Mouse (Mus musculus) liver, embryonic 12.5 days (tissue): ENCODE measurements around the gene Slc35f4. TPM values are rescaled to one million over a fixed set of nuclear protein-coding genes. Genes with fewer than 3 reads are reported as not detected.

Experiments
- ATAC-seq: fragments of 200-750 bp; cut with Nextera tagmentation; 2 replicates; pipeline ENCODE4 v1.8.0; 2017; ENCODE audit warnings: moderate number of reproducible peaks, mild to moderate bottlenecking, moderate library complexity
- H3K27ac ChIP-seq: fragments of 300-500 bp; sonication (generic); 2 replicates; pipeline ENCODE4 v1.5.1; 2016; ENCODE audit warnings: mild to moderate bottlenecking
- H3K27me3 ChIP-seq: fragments of 300-500 bp; sonication (generic); replicated peaks from 2 replicates; pipeline ENCODE4 v1.6.1; 2016; ENCODE audit warnings: mild to moderate bottlenecking, moderate library complexity
- H3K36me3 ChIP-seq: fragments of 300-500 bp; sonication (generic); 2 replicates; pipeline ENCODE4 v1.6.1; 2016; ENCODE audit warnings: mild to moderate bottlenecking, moderate library complexity
- H3K4me1 ChIP-seq: fragments of 300-500 bp; sonication (generic); 2 replicates; pipeline ENCODE4 v1.6.1; 2016
- H3K4me2 ChIP-seq: fragments of 300-500 bp; sonication (generic); 2 replicates; pipeline ENCODE4 v1.6.1; 2016; ENCODE audit warnings: mild to moderate bottlenecking, moderate library complexity
- H3K4me3 ChIP-seq: fragments of 300-500 bp; sonication (generic); 2 replicates; pipeline ENCODE4 v1.5.1; 2016; ENCODE audit warnings: mild to moderate bottlenecking, moderate library complexity
- H3K9ac ChIP-seq: fragments of 300-500 bp; sonication (generic); 2 replicates; pipeline ENCODE4 v1.6.1; 2016; ENCODE audit warnings: mild to moderate bottlenecking, moderate library complexity
- H3K9me3 ChIP-seq: fragments of 300-500 bp; sonication (generic); replicated peaks from 2 replicates; pipeline ENCODE4 v1.6.1; 2016; ENCODE audit warnings: mild to moderate bottlenecking, moderate library complexity
- WGBS: fragments of 180-500 bp; shearing (Covaris S2); methylation state at CpG from one replicate; pipeline ENCODE4 v1.1.7; 2016; ENCODE audit not compliant: insufficient replicate concordance; 5-methylcytosine and 5-hydroxymethylcytosine counted together
- polyA plus RNA-seq: library from polyadenylated mRNA; unstranded; fragments of >200 nt; fragmentation: Nextera tagmentation; extraction: Ambion mirVana; gene quantifications from 2 replicates; pipeline ENCODE4 v1.2.1, GENCODE M21; 2016

The Slc35f4 gene
- polyA plus RNA-seq, 1 experiment from 2014 or later: 0.10 TPM

GRCm38 (mm10) chr14:49461761-49462160 lies 64.1 kb downstream of the Slc35f4 start:
- no peak overlapping the region for H3K4me2 ChIP-seq
- no peaks in the 10 kb centered on the region for H3K36me3 ChIP-seq
- no peak for ATAC-seq
- no peaks in the 10 kb centered on the region for H3K9me3 ChIP-seq
- H3K4me3 ChIP-seq: no peak overlapping the region
- H3K4me1 ChIP-seq: no peaks in the 10 kb centered on the region
- WGBS: 49% methylated on average over 2 of the region's 2 CpGs
- no peak overlapping the region for H3K27ac ChIP-seq
- no peaks in the 10 kb centered on the region for H3K27me3 ChIP-seq
- H3K9ac ChIP-seq: no peak overlapping the region

GRCm38 (mm10) chr14:49460799-49461198 lies 65.0 kb downstream of the Slc35f4 start:
- no peaks in the 10 kb centered on the region for H3K27me3 ChIP-seq
- ATAC-seq: no peak
- no peaks in the 10 kb centered on the region for H3K36me3 ChIP-seq
- H3K27ac ChIP-seq: no peak overlapping the region
- 48% methylated on average over 3 of the region's 3 CpGs for WGBS
- H3K4me2 ChIP-seq: no peak overlapping the region
- no peaks in the 10 kb centered on the region for H3K9me3 ChIP-seq
- H3K9ac ChIP-seq: no peak overlapping the region
- no peak overlapping the region for H3K4me3 ChIP-seq
- H3K4me1 ChIP-seq: no peaks in the 10 kb centered on the region

- no peaks in the 10 kb centered on the region for H3K9me3 ChIP-seq
- WGBS: 71% methylated on average over 6 of the region's 6 CpGs
- H3K27ac ChIP-seq: no peak overlapping the region
- no peaks in the 10 kb centered on the region for H3K4me1 ChIP-seq
- no peak overlapping the region for H3K9ac ChIP-seq
- H3K36me3 ChIP-seq: no peaks in the 10 kb centered on the region
- H3K27me3 ChIP-seq: no peaks in the 10 kb centered on the region
- no peak for ATAC-seq
- H3K4me2 ChIP-seq: no peak overlapping the region
- H3K4me3 ChIP-seq: no peak overlapping the region
Observed at GRCm38 (mm10) chr14:49454283-49454914, 71.4 kb downstream of the Slc35f4 start.

- ATAC-seq: no peak
- Histone ChIP-seq H3K4me2 (no peak overlapping the region), H3K4me3 (no peak overlapping the region), H3K36me3 (no peaks in the 10 kb centered on the region), H3K27me3 (no peaks in the 10 kb centered on the region), H3K9me3 (no peaks in the 10 kb centered on the region), H3K4me1 (no peaks in the 10 kb centered on the region), H3K9ac (no peak overlapping the region), H3K27ac (no peak overlapping the region)
- 42% methylated on average over 3 of the region's 3 CpGs for WGBS
Observed at GRCm38 (mm10) chr14:49453782-49454181, 72.1 kb downstream of the Slc35f4 start.

GRCm38 (mm10) chr14:49447669-49448068 lies 78.2 kb downstream of the Slc35f4 start:
- no peaks in the 10 kb centered on the region for H3K4me1 ChIP-seq
- H3K9ac ChIP-seq: no peak overlapping the region
- H3K27ac ChIP-seq: no peak overlapping the region
- no peaks in the 10 kb centered on the region for H3K36me3 ChIP-seq
- ATAC-seq: no peak
- WGBS: 35% methylated on average over 7 of the region's 7 CpGs
- H3K27me3 ChIP-seq: 0 out of 2 replicates have a peak, but pooled peaks cover 3% of the 10 kb centered on the region
- H3K4me2 ChIP-seq: no peak overlapping the region
- no peaks in the 10 kb centered on the region for H3K9me3 ChIP-seq
- no peak overlapping the region for H3K4me3 ChIP-seq

- H3K27ac ChIP-seq: no peak overlapping the region
- no peak overlapping the region for H3K4me2 ChIP-seq
- no peaks in the 10 kb centered on the region for H3K9me3 ChIP-seq
- ATAC-seq: no peak
- H3K4me3 ChIP-seq: no peak overlapping the region
- no peak overlapping the region for H3K9ac ChIP-seq
- whole genome bisulfite sequencing: 29% methylated on average over 7 of the region's 7 CpGs
- no peaks in the 10 kb centered on the region for H3K36me3 ChIP-seq
- 0 out of 2 replicates have a peak, but pooled peaks cover 3% of the 10 kb centered on the region for H3K27me3 ChIP-seq
- H3K4me1 ChIP-seq: no peaks in the 10 kb centered on the region
Observed at GRCm38 (mm10) chr14:49446461-49446860, 79.4 kb downstream of the Slc35f4 start.

- Histone ChIP-seq H3K27ac (no peak overlapping the region), H3K27me3 (no peaks in the 10 kb centered on the region), H3K4me2 (no peak overlapping the region), H3K4me1 (no peaks in the 10 kb centered on the region), H3K36me3 (no peaks in the 10 kb centered on the region), H3K9ac (no peak overlapping the region), H3K4me3 (no peak overlapping the region), H3K9me3 (no peaks in the 10 kb centered on the region)
- no peak for ATAC-seq
- WGBS: 74% methylated on average over 3 of the region's 3 CpGs
Observed at GRCm38 (mm10) chr14:49436811-49437210, 89.0 kb downstream of the Slc35f4 start.

GRCm38 (mm10) chr14:49431821-49432220 lies 94.0 kb downstream of the Slc35f4 start:
- no peak overlapping the region for H3K4me2 ChIP-seq
- no peak overlapping the region for H3K27ac ChIP-seq
- no peaks in the 10 kb centered on the region for H3K27me3 ChIP-seq
- H3K9ac ChIP-seq: no peak overlapping the region
- H3K4me1 ChIP-seq: no peaks in the 10 kb centered on the region
- H3K4me3 ChIP-seq: no peak overlapping the region
- WGBS: 64% methylated on average over 5 of the region's 5 CpGs
- no peaks in the 10 kb centered on the region for H3K9me3 ChIP-seq
- no peaks in the 10 kb centered on the region for H3K36me3 ChIP-seq
- no peak for ATAC-seq

- no peak overlapping the region for H3K27ac ChIP-seq
- H3K27me3 ChIP-seq: no peaks in the 10 kb centered on the region
- H3K36me3 ChIP-seq: no peaks in the 10 kb centered on the region
- H3K4me1 ChIP-seq: no peaks in the 10 kb centered on the region
- 22% methylated on average over 1 of the region's 1 CpGs for WGBS
- no peak overlapping the region for H3K9ac ChIP-seq
- no peaks in the 10 kb centered on the region for H3K9me3 ChIP-seq
- no peak overlapping the region for H3K4me2 ChIP-seq
- H3K4me3 ChIP-seq: no peak overlapping the region
- ATAC-seq: no peak
Observed at GRCm38 (mm10) chr14:49392482-49392881, 133.4 kb downstream of the Slc35f4 start.

GRCm38 (mm10) chr14:49362161-49362560 lies 163.7 kb downstream of the Slc35f4 start:
- Histone ChIP-seq H3K9ac (no peak overlapping the region), H3K4me2 (no peak overlapping the region), H3K36me3 (no peaks in the 10 kb centered on the region), H3K27ac (no peak overlapping the region), H3K9me3 (no peaks in the 10 kb centered on the region), H3K4me3 (no peak overlapping the region), H3K4me1 (no peaks in the 10 kb centered on the region), H3K27me3 (no peaks in the 10 kb centered on the region)
- WGBS: 47% methylated on average over 2 of the region's 2 CpGs
- ATAC-seq: no peak

GRCm38 (mm10) chr14:49355561-49355960 lies 170.3 kb downstream of the Slc35f4 start:
- Histone ChIP-seq H3K9me3 (no peaks in the 10 kb centered on the region), H3K4me3 (no peak overlapping the region), H3K4me1 (no peaks in the 10 kb centered on the region), H3K27me3 (no peaks in the 10 kb centered on the region), H3K9ac (no peak overlapping the region), H3K4me2 (no peak overlapping the region), H3K27ac (no peak overlapping the region), H3K36me3 (no peaks in the 10 kb centered on the region)
- no peak for ATAC-seq

GRCm38 (mm10) chr14:49348897-49349250 lies 177.0 kb downstream of the Slc35f4 start:
- no peak overlapping the region for H3K9ac ChIP-seq
- no peaks in the 10 kb centered on the region for H3K27me3 ChIP-seq
- H3K9me3 ChIP-seq: no peaks in the 10 kb centered on the region
- no peak overlapping the region for H3K4me3 ChIP-seq
- no peaks in the 10 kb centered on the region for H3K4me1 ChIP-seq
- H3K4me2 ChIP-seq: no peak overlapping the region
- H3K27ac ChIP-seq: no peak overlapping the region
- no peak for ATAC-seq
- 67% methylated on average over 1 of the region's 1 CpGs for WGBS
- no peaks in the 10 kb centered on the region for H3K36me3 ChIP-seq
